Mouse (Mus musculus): ENCODE results near the gene Pum1.
"Not testable (repeated sequence)": the region's sequence is repeated elsewhere in the genome, so short reads cannot be mapped to it uniquely, and the experiment has no call there.

The Pum1 gene

DNA sequence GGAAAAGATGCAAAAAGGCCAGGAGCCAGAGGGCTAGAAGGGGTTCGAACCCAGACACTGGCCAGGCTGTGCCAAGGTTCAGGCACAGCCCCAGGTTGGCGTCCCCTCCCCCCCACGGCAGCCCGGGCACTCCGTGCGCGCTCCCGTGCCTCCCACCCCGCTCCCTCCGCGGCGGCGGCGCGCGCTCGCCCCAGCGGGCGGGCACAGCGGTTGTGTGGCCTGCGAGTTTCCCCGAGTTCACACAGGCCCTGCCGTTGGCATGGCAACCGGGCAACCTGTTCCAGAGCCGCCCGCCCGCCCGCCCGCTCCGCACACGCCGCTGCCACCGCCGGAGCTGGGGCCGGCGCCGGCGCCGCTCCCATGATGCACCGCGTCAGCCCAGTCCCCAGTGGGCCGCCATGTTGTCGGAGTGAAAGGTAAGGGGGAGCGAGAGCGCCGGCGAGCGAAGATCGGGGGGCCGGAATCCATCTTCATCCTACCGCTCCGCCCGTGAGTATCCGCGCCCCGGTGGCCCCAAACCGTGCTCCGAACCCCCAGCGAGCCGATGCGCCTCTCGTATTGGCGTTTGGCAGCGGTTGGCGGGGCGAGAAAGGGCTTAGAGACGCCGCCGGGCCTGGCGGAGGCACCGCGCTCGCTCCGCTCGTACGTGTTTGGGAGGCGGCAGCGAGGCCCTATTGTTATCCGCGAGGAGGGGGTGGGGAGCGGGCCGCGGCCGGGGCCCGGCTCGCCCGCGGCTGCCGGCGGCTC lies at the start of gene Pum1:
TSS of gene Pum1 (plus strand) at position 343 of the 747 bp plus-strand sequence.
- in situ Hi-C loops (cut with MboI; ENCODE audit: low pct_unique_long_range_greater_than_20kb in 1 of 2, low sequenced_read_pairs in 2 of 2, unreplicated experiment in 1 of 2), result no loop called here

DNA sequence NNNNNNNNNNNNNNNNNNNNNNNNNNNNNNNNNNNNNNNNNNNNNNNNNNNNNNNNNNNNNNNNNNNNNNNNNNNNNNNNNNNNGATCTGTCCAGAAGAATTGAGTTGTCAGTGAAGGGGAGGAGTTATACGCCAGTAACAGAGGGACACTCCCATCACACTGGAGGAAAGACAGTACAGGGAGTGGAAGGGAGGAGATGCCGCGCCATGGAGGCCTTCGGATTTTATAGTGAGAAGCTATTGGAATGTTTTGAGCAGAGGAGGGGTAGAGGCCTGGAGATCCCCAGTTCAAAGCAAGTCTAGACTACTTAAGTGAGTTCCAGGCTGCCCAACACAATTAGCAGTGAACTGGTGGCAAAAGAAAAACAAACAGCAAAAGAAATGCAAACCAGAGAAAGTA lies 33.7 kb upstream of the Pum1 start:
- in situ Hi-C loops (cut with MboI; ENCODE audit: low pct_unique_long_range_greater_than_20kb in 1 of 2, low sequenced_read_pairs in 2 of 2, unreplicated experiment in 1 of 2), result no loop called here

DNA sequence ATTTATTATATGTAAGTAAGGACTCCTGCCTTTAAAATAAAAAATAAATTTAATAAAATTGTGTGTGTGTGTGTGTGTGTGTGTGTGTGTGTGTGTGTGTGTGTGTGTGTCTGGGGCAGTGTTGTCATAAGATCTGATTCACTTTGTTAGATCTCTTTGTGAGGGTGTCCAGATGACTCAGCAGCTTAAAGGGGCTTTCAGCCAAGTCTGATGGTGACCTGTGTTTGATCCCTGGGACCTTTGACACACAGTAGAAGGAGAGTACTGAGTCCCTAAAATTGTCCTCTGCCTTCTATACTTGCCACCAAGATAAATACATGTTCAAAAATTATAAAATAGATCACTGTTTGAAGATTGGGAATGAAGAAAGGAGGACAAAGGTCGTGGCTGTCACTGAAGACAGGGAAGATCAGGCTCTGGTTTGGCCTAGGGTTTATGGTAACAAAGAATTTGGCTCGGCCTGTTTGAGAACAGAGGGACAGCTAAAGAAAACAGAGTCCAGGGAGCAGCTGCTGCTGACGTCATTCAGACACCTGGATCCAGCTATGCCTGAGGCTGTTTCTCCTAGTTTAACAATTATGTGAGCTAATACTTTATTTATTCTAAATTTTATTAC lies 32.8 kb upstream of the Pum1 start:
- in situ Hi-C loops (cut with MboI; ENCODE audit: low pct_unique_long_range_greater_than_20kb in 1 of 2, low sequenced_read_pairs in 2 of 2, unreplicated experiment in 1 of 2), result no loop called here

DNA sequence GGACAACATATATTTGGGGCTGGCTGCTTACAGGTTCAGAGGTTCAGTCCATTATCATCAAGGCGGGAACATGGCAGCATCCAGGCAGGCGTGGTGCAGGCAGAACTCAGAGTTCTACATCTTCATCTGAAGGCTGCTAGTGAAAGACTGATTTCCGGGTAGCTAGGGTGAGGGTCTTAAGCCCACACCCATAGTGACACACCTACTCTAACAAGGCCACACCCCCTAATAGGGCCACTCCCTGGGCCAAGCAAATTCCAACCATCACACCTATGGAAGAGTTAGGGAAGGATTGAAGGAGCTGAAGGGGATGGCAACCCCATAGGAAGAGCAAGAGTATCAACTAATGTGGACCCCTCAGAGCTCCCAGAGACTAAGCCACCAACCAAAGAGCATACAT lies 28.0 kb upstream of the Pum1 start:
- in situ Hi-C loops (cut with MboI; ENCODE audit: low pct_unique_long_range_greater_than_20kb in 1 of 2, low sequenced_read_pairs in 2 of 2, unreplicated experiment in 1 of 2), result not testable (repeated sequence)

DNA sequence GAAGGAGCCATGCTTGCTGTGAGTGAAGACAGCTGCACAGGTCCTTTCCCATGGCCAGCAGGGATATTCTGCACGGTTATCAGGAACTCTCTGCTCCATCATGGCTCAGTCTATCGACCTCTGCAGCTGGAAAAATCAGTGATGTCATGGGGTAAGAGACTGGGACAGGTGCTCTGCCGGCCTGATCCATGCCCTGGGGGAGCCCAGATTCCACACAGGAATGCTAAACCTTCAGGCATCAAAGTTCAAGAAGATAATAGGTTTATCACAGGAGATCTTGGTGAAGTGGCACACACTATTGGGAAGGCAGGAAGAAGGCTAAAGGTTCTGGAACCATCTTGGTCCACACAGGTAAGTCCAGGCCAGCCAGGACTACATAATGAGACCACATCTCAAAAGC lies 26.4 kb upstream of the Pum1 start:
- in situ Hi-C loops (cut with MboI; ENCODE audit: low pct_unique_long_range_greater_than_20kb in 1 of 2, low sequenced_read_pairs in 2 of 2, unreplicated experiment in 1 of 2), result no loop called here

DNA sequence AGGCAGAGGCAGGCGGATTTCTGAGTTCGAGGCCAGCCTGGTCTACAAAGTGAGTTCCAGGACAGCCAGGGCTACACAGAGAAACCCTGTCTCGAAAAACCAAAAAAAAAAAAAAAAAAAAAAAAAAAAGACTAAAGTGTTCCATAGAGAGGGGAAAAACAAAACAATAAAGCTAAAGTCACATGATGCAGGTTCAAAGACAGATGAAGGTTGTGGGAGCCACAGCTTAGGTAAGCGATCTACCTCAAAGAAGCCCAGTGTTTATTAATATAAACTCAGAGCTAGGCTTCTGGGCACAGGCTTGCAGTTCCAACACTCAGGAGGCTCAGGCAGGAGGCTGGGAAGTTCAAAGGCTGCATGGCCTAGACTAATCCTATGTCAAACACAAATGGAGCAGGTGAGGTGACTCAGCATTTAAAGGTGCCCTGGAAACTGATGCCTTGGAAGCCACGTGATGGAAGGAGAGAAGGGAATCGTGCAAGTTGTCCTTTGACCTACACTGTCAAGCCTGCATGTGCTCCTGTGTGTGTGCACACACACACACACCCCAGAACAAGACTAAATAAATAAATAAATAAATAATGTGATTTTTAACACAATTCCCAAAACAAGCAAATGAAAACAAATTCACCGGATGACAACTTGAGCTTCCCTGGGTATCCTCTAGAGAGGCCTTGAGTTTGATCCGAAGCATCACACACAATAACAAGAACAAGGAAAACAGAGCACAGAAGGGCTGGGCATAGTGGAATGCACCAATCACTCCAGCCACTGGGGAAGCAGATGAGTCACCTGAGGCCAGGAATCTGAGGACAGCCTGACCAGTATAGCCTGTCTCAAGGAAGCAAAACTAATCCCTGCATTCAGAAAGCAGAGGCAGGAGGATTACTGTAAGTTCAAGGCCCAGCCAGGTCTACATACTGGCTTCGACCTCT lies 25.4 kb upstream of the Pum1 start:
- in situ Hi-C loops (cut with MboI; ENCODE audit: low pct_unique_long_range_greater_than_20kb in 1 of 2, low sequenced_read_pairs in 2 of 2, unreplicated experiment in 1 of 2), result no loop called here

DNA sequence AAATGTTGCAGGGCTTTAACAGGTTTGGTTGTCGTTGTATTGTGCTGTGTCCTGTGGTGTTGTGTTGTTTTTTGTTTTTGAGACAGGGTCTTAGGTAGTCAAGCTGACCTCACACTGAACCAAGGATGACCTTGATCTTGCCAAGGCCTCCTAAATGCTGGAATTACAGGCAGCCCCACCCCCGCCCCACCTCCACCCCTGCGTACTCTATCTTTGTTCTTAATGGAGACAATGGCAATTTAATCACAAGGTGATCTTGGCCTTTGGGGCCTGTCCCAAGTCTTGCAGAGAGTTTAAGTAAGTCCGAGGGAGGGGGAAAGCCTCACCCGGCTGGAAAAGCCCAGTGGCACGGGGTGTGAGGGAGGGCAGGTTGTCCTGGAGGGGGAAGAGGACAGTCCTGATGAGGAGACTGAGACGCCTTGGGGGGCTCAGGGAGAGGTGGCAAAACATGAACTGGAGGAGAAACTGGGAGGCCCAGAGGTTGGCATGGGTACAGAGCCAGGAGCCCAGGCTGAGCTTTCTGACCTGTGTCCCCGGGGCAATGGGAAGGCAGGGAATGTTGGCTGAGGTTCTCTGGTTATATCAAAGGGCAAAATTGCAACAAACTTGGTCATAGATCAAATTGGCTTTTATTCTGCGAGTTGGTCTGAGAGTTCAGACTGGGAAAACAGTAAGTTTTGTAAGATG lies 22.9 kb upstream of the Pum1 start:
- in situ Hi-C loops (cut with MboI; ENCODE audit: low pct_unique_long_range_greater_than_20kb in 1 of 2, low sequenced_read_pairs in 2 of 2, unreplicated experiment in 1 of 2), result no loop called here

DNA sequence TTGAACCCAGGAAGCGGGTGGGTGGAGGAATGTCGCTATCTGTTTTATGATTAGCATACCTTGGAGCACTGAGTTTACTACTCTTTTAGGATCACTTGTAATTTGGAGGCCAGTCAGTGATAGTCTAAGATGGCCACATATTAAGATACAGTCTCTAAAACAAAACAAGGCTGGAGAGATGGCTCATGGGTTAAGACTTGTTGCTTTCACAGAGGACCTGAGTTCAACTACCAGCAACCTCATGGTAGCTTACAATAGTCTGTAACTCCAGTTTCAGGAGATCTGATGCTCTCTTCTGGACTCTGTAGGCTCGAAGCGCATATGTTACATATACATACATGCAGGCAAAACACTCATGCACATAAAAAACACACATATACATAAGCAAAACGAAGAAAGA lies 20.7 kb upstream of the Pum1 start:
- in situ Hi-C loops (cut with MboI; ENCODE audit: low pct_unique_long_range_greater_than_20kb in 1 of 2, low sequenced_read_pairs in 2 of 2, unreplicated experiment in 1 of 2), result no loop called here

DNA sequence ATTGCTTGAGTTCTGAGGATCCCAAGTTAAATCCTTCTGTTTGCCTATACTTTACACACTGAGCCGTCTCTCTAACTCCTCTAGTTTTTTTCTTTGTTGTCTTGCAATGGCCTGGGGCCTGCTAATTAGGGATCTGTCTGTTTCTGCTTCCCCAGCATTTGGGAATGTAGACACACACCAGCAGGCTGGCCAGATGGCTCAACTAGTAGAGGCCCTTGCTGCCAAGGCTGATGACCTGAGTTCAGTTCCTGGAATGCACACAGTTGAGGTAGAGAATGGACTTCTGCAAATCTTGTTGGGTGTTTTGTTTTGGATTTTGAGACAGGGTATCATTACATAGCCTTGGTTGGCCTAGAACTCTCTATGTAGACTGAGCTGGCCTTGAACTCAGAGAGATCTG lies 17.7 kb upstream of the Pum1 start:
- in situ Hi-C loops (cut with MboI; ENCODE audit: low pct_unique_long_range_greater_than_20kb in 1 of 2, low sequenced_read_pairs in 2 of 2, unreplicated experiment in 1 of 2), result no loop called here

DNA sequence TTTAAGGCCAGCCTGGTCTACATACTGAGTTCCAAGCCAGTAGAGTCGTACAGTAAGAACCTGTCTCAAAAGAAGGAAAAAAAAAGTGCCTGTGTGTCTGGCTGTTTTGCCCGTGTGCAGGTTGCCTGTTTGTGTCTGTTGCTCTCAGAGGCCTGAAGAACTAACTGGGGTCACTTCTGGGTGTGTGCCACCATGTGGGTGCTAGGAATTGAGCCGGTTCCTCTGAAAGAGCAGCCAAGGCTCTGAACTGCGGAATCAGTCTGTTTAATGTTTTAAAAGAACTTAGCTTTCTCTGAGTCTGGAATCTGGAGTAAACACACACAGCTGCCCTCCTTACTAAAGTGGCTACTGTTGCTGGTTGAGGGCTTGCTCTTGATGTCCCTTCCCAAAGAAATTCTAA lies 11.8 kb upstream of the Pum1 start:
- in situ Hi-C loops (cut with MboI; ENCODE audit: low pct_unique_long_range_greater_than_20kb in 1 of 2, low sequenced_read_pairs in 2 of 2, unreplicated experiment in 1 of 2), result no loop called here

DNA sequence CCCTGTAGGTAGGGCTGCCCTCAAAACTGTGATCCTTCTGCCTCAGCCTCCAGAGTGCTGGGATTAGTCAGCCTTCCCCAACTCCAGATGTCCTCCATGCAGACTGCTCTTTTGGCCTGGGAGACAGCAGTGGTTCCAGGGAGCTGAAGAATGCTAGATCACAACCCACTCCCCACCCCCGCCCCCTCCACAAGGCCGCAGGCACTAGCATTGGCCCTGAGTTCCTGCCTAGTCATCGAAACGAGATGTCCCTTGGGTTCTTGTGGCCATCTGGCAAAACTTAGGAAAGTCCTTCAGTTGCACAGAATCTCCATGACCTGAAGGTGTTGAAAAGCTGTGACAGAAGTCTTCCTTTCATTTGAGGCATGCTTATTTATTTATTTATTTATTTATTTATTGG lies 10.6 kb upstream of the Pum1 start:
- in situ Hi-C loops (cut with MboI; ENCODE audit: low pct_unique_long_range_greater_than_20kb in 1 of 2, low sequenced_read_pairs in 2 of 2, unreplicated experiment in 1 of 2), result no loop called here

DNA sequence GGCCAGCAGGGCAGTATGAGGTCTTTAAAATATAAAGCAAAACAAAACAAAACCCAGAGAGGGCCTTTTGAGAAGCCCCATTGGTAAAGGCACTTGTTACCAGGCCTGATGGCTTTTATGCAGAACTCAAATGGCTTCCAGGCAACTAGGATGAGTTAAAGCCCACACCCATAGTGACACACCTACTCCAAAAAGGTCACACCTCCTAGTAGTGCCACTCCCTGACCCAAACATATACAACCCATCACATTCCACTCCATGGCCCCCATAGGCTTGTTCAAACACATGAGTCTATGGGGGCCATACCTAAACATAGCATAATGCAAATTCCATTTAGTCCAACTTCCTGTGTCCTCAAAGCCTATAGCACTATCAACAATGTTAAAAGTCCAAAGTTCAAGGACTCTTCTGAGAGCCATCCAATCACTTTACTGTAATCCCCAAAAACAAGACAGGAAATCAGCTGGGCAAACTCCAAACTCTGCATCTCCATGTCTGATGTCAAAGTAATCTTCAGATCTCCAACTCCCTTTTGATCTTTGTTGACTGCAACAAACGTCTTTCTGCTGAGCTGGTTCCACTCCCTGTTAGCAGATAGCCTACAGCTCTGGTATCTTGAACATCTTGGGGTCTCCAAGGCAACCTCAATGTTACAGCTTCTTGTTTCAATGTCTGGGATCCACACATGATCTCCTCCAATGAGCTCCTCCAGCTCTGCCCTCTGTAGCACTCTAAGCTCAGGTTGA lies 5.1 kb upstream of the Pum1 start:
- in situ Hi-C loops (cut with MboI; ENCODE audit: low pct_unique_long_range_greater_than_20kb in 1 of 2, low sequenced_read_pairs in 2 of 2, unreplicated experiment in 1 of 2), result no loop called here

DNA sequence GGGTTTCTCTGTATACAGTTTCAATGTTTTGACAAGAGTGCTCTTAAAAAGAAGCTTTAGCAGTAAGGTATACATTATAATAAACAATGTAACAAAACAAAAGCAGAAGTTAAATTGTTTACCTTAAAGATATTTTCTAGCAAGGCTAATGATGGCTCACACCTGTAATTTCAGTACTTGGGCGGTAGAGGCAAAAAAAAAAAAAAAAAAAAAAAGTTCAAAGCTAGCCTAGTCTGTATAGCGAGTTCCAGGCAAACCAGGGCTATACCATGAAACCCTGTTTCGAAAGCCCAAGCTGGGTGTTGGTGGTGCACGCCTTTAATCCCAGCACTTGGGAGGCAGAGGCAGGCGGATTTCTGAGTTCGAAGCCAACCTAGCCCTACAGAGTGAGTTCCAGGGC lies 3.7 kb upstream of the Pum1 start:
- in situ Hi-C loops (cut with MboI; ENCODE audit: low pct_unique_long_range_greater_than_20kb in 1 of 2, low sequenced_read_pairs in 2 of 2, unreplicated experiment in 1 of 2), result no loop called here

DNA sequence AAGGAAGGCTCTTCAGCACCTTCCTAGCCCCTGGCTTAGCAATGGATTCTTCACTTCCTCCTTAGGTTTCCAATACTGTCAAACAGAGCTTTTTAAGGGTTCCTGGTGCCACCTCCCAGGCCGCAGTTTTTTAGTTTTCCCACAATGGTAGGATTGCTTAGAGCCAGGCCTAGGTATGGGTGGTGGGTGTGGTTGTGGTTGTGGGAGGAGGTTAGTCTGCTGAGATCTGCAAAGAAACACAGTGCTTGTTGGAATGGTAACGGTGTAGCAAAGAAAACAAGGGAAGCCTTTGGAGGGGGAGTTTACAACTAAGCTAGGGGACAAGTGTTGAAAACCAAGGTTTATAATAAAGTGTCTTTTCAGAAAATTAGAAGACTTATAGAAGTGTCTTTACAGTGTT lies 3.0 kb upstream of the Pum1 start:
- in situ Hi-C loops (cut with MboI; ENCODE audit: low pct_unique_long_range_greater_than_20kb in 1 of 2, low sequenced_read_pairs in 2 of 2, unreplicated experiment in 1 of 2), result no loop called here

DNA sequence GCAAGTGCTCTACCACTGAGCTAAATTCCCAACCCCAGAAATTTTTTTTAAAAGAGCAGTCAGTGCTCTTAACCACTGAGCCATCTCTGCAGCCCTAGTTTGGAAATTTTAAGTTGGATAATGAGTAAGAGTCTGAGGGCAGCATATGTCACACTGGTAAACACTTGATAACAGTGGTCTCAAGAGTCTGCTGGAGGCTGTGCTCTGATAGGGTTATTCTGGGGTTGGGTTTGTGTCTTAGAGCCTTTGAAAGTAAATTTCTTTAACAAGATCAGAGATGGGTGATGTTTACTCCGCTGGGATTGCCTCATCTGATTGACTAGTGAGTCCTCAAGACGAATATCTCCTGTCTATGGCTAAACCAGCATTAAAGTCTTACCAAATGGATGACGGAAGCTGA lies 2.0 kb upstream of the Pum1 start:
- in situ Hi-C loops (cut with MboI; ENCODE audit: low pct_unique_long_range_greater_than_20kb in 1 of 2, low sequenced_read_pairs in 2 of 2, unreplicated experiment in 1 of 2), result no loop called here

DNA sequence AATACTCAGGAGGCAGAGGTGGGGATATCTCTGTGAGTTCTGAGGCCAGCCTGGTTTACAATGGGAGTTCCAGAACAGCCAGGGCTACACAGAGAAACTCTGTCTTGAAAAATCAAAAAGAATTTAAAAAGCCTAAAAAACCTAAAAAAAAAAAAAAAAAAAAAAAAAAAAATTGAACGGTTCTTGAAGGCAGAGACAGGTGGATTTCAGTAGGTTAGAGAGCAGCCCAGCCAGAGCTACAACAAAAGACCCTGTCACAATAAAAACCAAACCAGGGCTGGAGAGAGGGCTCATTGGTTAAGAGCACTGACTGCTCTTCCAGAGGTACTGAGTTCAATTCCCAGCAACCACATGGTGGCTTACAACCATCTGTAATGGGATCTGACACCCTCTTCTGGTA lies 816 bp upstream of the Pum1 start:
- in situ Hi-C loops (cut with MboI; ENCODE audit: low pct_unique_long_range_greater_than_20kb in 1 of 2, low sequenced_read_pairs in 2 of 2, unreplicated experiment in 1 of 2), result not testable (repeated sequence)

DNA sequence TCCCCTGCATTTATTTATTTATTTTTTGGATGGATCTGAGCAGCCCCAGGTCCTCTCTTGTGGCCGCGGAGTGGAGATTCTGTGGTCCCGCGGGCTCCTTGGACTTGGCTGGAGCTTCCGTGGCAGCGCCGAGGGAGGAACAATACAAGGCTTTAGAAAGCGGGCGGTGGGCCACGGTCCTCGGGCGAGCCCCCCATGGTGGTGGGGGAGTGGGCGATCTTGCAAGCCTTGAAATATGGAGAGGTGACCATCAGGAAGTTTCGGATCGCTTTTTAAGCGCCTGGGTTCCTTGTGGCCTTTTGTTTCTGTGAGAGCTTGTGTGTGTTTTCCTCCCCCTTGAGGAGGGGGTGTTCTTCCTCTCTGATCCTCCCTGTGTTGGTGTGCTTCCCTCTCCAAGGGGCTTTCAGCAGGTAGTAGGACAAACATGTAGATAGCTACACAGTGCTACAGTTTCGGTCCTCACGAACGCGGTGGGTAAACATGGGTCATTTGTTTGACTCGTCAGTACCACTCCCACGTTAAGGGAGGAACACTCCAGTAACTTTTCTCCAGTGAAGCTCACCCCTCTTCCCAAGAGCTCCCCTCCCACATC lies 785 bp downstream of the Pum1 start:
- in situ Hi-C loops (cut with MboI; ENCODE audit: low pct_unique_long_range_greater_than_20kb in 1 of 2, low sequenced_read_pairs in 2 of 2, unreplicated experiment in 1 of 2), result no loop called here

DNA sequence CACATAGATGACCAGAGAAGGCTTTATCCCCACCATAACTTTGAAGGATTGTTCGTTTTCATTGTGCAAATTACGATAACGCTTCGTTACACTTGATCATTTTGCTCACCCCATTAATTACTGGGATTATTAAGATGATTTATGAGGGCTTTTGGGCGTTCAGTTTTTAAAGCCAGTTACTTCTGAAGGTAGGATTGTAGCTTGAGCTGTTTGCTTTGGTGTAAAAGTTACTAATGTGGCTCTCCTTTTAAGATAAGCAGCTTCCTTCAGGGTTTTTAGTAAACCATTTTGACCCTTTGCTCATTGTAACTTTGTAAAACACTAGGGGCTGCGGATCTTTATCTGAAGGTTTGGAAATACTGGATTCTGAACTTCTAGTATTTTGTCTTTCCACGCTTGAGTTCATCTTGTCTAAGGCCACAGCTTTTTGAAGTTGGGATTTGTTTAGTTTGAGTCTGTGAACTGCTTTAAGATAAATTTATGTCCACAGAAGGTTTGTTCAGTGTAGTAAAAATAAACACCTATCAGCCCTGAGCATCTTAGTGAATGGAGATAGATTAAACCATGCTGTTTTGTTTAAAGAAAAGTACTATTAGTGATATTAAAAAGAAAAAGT lies 1.4 kb downstream of the Pum1 start:
- in situ Hi-C loops (cut with MboI; ENCODE audit: low pct_unique_long_range_greater_than_20kb in 1 of 2, low sequenced_read_pairs in 2 of 2, unreplicated experiment in 1 of 2), result no loop called here

Data from mouse embryonic stem cell (cell line).